Mouse (Mus musculus): ENCODE data around the gene Ptpre. TPM values are rescaled to one million over a fixed set of nuclear protein-coding genes. Genes with fewer than 3 reads are reported as not detected.
"Not testable (repeated sequence)": the region's sequence is repeated elsewhere in the genome, so short reads cannot be mapped to it uniquely, and the experiment has no call there.

The Ptpre gene
- total and polyA plus RNA-seq, 2 experiments: 0.75 to 1.1 TPM

GRCm38 (mm10) chr7:135673576-135673975, 136.3 kb downstream of the Ptpre start:
- Histone ChIP-seq H3K27me3 (ENCODE audit: control insufficient read depth, insufficient read depth, low read length) (no peaks in the 10 kb centered on the region), H3K36me3 (ENCODE audit: control insufficient read depth, insufficient read depth, low read length) (no peaks in the 10 kb centered on the region), H3K9ac (ENCODE audit: low read depth, low read length) (no peak overlapping the region), H3K4me3 (ENCODE audit: insufficient read depth, low read depth, low read length) (no peak overlapping the region), H3K27ac (replicated peaks; ENCODE audit: insufficient read depth, low read depth, low read length) (no peak overlapping the region), H3K79me2 (ENCODE audit: control insufficient read depth, insufficient read depth, low read length) (no peaks in the 10 kb centered on the region), H3K4me1 (ENCODE audit: control insufficient read depth, insufficient read depth, low read length) (no peaks in the 10 kb centered on the region)
- no peak for TF ChIP-seq CTCF (IDR thresholded peaks at IDR 0.05; ENCODE audit: low read depth, low read length)
- TF ChIP-seq POLR2A (IDR thresholded peaks at IDR 0.05; ENCODE audit: extremely low read depth, insufficient read depth, low read length): no peak
- WGBS: 84% methylated on average over 3 of the region's 3 CpGs
- DNase-seq (ENCODE audit: extremely low read depth, low read depth, low spot score): no peak

DNA sequence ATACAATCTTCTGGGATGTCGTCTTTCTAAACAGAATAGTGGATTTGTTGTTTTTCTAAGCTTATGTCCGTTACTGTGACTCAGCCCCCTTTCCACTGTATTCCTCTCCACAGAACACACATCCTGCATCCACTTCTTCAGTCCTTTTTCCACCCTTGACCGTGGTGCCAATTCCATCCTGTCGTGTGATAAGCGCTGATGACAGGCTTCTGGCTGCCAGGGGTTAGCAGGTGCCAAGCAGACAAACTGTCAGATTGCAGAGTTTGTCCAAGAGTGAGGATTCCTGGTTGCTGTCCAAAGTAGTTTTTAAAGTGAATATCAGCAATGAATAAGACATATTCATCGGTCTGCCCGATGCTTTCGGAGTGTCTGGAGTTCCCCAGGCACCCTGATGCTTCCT, 139.4 kb downstream of the Ptpre start:
- H3K4me3 ChIP-seq (ENCODE audit: insufficient read depth, low read depth, low read length): no peak overlapping the region
- H3K4me1 ChIP-seq (ENCODE audit: control insufficient read depth, insufficient read depth, low read length): no peaks in the 10 kb centered on the region
- H3K79me2 ChIP-seq (ENCODE audit: control insufficient read depth, insufficient read depth, low read length): no peaks in the 10 kb centered on the region
- H3K9ac ChIP-seq (ENCODE audit: low read depth, low read length): no peak overlapping the region
- 53% methylated on average over 8 of the region's 8 CpGs for WGBS
- peak; percentile 27 for DNase-seq (ENCODE audit: extremely low read depth, low read depth, low spot score)
- TF ChIP-seq CTCF (IDR thresholded peaks at IDR 0.05; ENCODE audit: low read depth, low read length) (no peak), POLR2A (IDR thresholded peaks at IDR 0.05; ENCODE audit: extremely low read depth, insufficient read depth, low read length) (no peak)
- no peaks in the 10 kb centered on the region for H3K27me3 ChIP-seq (ENCODE audit: control insufficient read depth, insufficient read depth, low read length)
- H3K27ac ChIP-seq (replicated peaks; ENCODE audit: insufficient read depth, low read depth, low read length): no peak overlapping the region
- H3K36me3 ChIP-seq (ENCODE audit: control insufficient read depth, insufficient read depth, low read length): no peaks in the 10 kb centered on the region

DNA sequence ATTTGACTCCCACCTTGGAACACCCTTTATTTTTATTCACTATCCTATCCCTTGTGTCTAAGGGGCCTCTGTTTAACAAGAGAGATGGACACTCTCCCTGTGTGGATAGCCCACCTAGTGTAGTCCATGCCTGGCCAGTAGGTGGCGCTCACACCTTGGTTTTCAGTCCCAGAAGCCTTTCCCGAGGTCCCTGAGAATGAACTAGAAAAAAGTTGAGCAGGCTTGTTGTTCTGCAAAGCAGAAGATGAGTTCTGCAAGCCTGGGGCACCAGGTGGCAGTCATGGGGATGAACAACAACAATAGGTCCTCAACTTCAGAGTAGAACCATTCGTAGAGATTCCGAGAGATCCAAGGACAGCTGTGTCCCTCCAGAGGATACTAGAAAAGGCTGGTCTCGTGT, 143.1 kb downstream of the Ptpre start:
- H3K9ac ChIP-seq (ENCODE audit: low read depth, low read length): no peak overlapping the region
- no peaks in the 10 kb centered on the region for H3K79me2 ChIP-seq (ENCODE audit: control insufficient read depth, insufficient read depth, low read length)
- H3K27ac ChIP-seq (replicated peaks; ENCODE audit: insufficient read depth, low read depth, low read length): no peak overlapping the region
- no peaks in the 10 kb centered on the region for H3K36me3 ChIP-seq (ENCODE audit: control insufficient read depth, insufficient read depth, low read length)
- DNase-seq (ENCODE audit: extremely low read depth, low read depth, low spot score): peak; percentile 40
- no peaks in the 10 kb centered on the region for H3K27me3 ChIP-seq (ENCODE audit: control insufficient read depth, insufficient read depth, low read length)
- TF ChIP-seq POLR2A (IDR thresholded peaks at IDR 0.05; ENCODE audit: extremely low read depth, insufficient read depth, low read length): no peak
- TF ChIP-seq CTCF (IDR thresholded peaks at IDR 0.05; ENCODE audit: low read depth, low read length): peak; percentile 83
- H3K4me1 ChIP-seq (ENCODE audit: control insufficient read depth, insufficient read depth, low read length): no peaks in the 10 kb centered on the region
- no peak overlapping the region for H3K4me3 ChIP-seq (ENCODE audit: insufficient read depth, low read depth, low read length)
- 71% methylated on average over 5 of the region's 5 CpGs for WGBS

GRCm38 (mm10) chr7:135684098-135684497, 146.8 kb downstream of the Ptpre start:
- H3K4me3 ChIP-seq (ENCODE audit: insufficient read depth, low read depth, low read length); DNase-seq (ENCODE audit: extremely low read depth, low read depth, low spot score); H3K27me3 ChIP-seq (ENCODE audit: control insufficient read depth, insufficient read depth, low read length); H3K36me3 ChIP-seq (ENCODE audit: control insufficient read depth, insufficient read depth, low read length); H3K27ac ChIP-seq (replicated peaks; ENCODE audit: insufficient read depth, low read depth, low read length); H3K9ac ChIP-seq (ENCODE audit: low read depth, low read length); H3K4me1 ChIP-seq (ENCODE audit: control insufficient read depth, insufficient read depth, low read length); H3K79me2 ChIP-seq (ENCODE audit: control insufficient read depth, insufficient read depth, low read length): not testable (repeated sequence)
- 65% methylated on average over 4 of the region's 4 CpGs for WGBS

- 84% methylated on average over 7 of the region's 7 CpGs for WGBS
- DNase-seq (ENCODE audit: extremely low read depth, low read depth, low spot score): no peak
- Histone ChIP-seq H3K36me3 (ENCODE audit: control insufficient read depth, insufficient read depth, low read length) (no peaks in the 10 kb centered on the region), H3K9ac (ENCODE audit: low read depth, low read length) (no peak overlapping the region), H3K27ac (replicated peaks; ENCODE audit: insufficient read depth, low read depth, low read length) (no peak overlapping the region), H3K27me3 (ENCODE audit: control insufficient read depth, insufficient read depth, low read length) (no peaks in the 10 kb centered on the region), H3K4me3 (ENCODE audit: insufficient read depth, low read depth, low read length) (no peak overlapping the region), H3K4me1 (ENCODE audit: control insufficient read depth, insufficient read depth, low read length) (no peaks in the 10 kb centered on the region), H3K79me2 (ENCODE audit: control insufficient read depth, insufficient read depth, low read length) (no peaks in the 10 kb centered on the region)
- TF ChIP-seq CTCF (IDR thresholded peaks at IDR 0.05; ENCODE audit: low read depth, low read length) (no peak), POLR2A (IDR thresholded peaks at IDR 0.05; ENCODE audit: extremely low read depth, insufficient read depth, low read length) (no peak)
Measured at GRCm38 (mm10) chr7:135684938-135685337, 147.7 kb downstream of the Ptpre start.

DNA sequence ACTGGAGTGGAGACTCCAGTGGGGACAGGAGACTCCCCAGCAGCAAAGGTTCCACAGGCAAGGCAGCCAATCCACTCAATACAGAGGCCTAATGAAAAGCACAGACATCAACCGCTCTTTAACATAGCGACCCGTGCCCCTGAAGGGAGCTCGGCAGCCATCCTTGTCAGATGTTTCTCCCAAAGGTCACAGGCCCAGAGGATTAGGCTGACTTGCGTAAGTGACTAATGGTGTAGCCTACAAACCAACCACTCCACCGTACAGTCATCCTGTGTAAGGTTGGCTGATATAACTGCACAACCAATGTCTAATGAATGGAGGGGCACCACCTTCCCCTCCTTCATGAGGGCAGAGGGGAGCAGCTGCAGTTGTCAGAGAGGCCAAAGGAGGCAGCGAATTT, 152.1 kb downstream of the Ptpre start:
- H3K36me3 ChIP-seq (ENCODE audit: control insufficient read depth, insufficient read depth, low read length): no peaks in the 10 kb centered on the region
- no peak overlapping the region for H3K9ac ChIP-seq (ENCODE audit: low read depth, low read length)
- WGBS: 96% methylated on average over 7 of the region's 7 CpGs
- TF ChIP-seq POLR2A (IDR thresholded peaks at IDR 0.05; ENCODE audit: extremely low read depth, insufficient read depth, low read length) (no peak), CTCF (IDR thresholded peaks at IDR 0.05; ENCODE audit: low read depth, low read length) (no peak)
- no peak for DNase-seq (ENCODE audit: extremely low read depth, low read depth, low spot score)
- no peaks in the 10 kb centered on the region for H3K4me1 ChIP-seq (ENCODE audit: control insufficient read depth, insufficient read depth, low read length)
- no peaks in the 10 kb centered on the region for H3K79me2 ChIP-seq (ENCODE audit: control insufficient read depth, insufficient read depth, low read length)
- H3K27me3 ChIP-seq (ENCODE audit: control insufficient read depth, insufficient read depth, low read length): no peaks in the 10 kb centered on the region
- H3K4me3 ChIP-seq (ENCODE audit: insufficient read depth, low read depth, low read length): no peak overlapping the region
- H3K27ac ChIP-seq (replicated peaks; ENCODE audit: insufficient read depth, low read depth, low read length): no peak overlapping the region

Data from liver, adult 2 months (tissue).